Mouse (Mus musculus) thymus, postnatal 14 days (tissue): ENCODE results near the gene Nr6a1.

Source experiments
- DNase-seq: peaks from one replicate; pipeline ENCODE4 v3.0.0; 2021

Nr6a1 gene

DNA sequence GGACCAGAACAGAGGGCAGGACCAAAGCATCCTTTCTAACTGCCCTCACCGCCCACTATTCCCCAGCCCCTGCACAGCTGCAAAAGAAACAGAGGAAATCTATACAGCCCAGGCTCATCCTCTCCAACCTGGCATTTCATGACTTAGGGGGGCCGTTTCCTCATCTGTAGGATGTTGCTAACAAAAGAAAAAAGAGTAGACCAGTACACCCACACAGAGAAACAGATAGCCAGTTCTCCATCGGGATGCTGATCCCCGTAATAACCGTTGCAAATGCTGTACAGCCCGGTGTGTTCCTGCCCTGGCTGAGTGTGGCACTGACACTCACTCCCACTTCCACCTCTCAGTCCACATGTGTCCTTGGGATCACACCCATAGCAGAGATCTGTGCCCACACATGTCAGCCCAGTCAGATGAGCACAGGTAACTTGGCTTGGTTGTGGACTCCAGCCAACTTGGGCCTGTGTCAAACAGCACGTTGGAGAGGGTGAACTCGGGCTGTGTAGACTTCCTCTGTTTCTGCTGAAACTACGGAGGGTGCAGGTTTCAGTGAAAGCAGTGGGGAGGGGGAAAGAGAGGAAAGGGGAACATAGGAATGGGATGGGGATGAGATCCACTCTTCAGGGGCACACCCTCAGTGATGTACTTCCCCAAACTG, 9.4 kb upstream of the Nr6a1 start:
- no peak for DNase-seq

DNA sequence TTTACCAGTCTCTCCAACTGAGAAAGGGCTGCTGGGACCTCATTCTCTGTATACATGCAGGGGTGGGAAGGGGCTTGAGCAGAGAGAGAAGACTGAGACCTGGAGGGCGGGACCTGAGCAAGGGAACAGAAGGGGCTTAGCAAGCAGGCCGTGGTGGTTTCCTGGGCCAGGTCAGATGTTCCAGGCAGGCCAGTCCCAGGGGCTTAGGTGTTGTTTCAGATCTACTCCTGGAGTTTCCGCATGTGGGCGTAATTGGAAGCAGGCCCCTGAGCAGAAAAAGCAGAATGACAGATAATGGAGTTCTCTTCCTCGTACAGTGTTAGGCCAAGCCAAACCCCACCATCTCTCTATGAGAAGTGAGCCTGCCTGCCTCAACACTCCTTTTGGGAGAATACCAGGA, 7.4 kb upstream of the Nr6a1 start:
- no peak for DNase-seq

GRCm38 (mm10) chr2:38933931-38934330, 6.4 kb upstream of the Nr6a1 start:
- DNase-seq, result no peak

DNA sequence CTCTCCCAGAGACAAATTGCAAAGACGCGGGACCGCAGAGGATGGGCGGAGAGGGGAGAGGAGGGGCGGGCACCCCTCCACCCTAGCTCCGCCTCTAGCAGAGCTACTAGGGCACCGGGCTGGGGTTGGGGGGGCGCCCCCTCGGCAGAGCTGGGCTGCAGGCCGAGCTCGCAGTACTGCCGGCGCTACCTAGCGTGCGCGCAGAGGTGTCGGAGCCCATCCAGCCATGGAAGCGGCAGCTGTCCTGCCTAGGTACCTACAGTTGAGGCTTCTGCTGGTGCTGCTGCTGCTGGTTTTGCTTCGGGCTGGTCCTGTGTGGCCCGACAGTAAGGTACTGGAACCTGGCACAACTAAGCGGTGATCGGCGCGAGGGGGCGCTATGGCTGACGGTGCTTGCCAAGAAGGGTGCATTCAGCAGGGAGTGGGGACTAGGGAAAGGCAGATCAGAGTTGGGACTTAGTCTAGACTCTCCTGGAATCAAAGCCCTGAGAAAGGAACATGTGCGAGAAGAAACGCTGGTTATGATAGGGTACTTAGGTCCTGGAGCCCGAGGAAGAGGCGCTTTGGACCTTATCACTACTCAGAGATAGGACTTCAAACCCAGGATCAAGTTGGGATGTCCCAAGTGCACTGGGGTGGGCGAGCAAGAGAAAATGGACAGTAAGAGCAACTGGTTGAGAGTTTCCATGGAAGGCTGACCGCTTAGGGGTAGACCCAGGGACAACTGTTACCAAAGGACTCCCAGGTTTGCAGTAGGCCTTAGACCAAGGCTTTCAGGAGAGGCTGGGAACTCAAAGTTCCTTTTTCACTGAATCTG, 4.6 kb upstream of the Nr6a1 start, which contains the start of gene Olfml2a:
Olfml2a (plus strand) TSS at position 128 of the 817 bp plus-strand sequence.
- peak; percentile 86 for DNase-seq

DNA sequence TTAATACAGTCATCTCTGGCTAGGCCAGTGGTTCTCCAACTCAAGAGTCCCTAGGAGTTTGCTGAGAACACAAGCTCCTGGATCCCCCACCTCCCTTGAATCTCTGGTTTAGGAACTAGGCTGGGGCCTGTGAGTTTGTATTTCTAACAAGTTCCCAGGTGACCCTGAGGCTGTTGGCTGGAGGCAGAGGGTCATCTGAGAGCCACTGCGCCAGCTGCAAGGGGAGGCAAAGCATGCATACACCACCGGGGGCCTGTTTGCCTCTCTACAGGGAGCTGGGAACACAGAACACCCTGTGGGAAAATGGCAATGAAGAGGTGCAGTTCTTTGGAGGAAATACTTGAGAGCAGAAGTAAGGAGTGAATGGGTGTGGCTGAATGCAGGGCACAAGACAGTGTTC, 2.8 kb upstream of the Nr6a1 start:
- no peak for DNase-seq

DNA sequence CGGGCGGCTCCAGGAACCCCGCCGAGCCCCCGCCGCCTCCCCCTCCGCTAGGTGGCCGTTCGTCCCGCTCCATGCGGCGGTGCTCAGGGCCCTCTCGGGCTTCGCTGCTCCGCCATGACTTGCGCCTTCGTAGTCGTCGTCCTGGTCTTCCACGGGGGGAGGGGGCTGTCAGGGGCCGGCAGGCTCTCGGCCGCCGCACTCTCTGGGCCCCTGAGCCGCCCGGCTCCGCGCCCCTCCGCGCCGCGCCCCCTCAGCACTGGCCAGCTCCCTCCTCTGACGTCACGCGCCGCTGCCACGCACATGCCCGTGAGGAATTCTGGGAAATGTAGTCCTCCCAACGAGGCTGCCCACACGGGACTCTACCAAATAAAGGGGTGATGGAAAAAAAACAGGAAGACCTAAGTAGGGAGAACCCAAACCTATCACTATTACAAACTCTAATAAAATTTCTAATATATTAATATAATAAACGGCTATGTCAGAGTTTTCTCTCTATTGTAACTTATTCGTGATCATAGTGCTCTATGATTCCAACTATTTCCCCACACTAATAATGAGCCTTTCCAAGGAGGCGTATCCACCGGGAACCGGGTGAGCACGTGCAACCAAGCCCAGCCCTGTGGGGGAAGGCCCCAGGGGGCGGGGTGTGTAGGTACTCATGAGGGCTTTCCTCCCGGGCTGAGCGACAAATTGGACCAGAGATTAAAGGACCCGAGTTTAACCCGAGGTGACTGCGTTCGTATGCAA, 1.2 kb downstream of the Nr6a1 start:
- DNase-seq, result peak; percentile 95

GRCm38 (mm10) chr2:38925171-38926080, 2.1 kb downstream of the Nr6a1 start:
- peak; percentile 38 for DNase-seq

GRCm38 (mm10) chr2:38924571-38924970, 2.9 kb downstream of the Nr6a1 start:
- DNase-seq, result no peak

DNA sequence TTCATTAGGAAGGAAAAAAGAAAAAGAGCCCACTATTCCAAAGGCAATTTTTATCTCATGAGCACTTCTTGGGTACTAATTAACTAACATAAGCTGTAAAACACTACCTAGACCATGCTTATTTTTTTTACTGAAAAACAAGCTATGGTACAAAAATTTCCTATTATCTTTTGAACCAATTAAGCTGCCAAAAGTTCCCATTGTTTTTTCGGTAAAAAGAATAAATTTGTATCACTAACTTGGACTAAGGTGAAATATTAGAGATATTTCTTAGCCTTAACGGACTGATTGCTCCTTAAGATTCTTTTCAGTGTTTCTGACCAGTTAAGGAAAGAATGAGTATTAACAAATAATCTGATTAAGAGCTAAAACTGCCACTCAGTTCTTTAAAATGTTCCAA, 3.6 kb downstream of the Nr6a1 start:
- DNase-seq, result no peak

GRCm38 (mm10) chr2:38923471-38923870, 4.0 kb downstream of the Nr6a1 start:
- DNase-seq, result no peak

- no peak for DNase-seq
Observed at GRCm38 (mm10) chr2:38921374-38921773, 6.1 kb downstream of the Nr6a1 start.

- DNase-seq, result no peak
Observed at GRCm38 (mm10) chr2:38916947-38917691, 10.4 kb downstream of the Nr6a1 start.

DNA sequence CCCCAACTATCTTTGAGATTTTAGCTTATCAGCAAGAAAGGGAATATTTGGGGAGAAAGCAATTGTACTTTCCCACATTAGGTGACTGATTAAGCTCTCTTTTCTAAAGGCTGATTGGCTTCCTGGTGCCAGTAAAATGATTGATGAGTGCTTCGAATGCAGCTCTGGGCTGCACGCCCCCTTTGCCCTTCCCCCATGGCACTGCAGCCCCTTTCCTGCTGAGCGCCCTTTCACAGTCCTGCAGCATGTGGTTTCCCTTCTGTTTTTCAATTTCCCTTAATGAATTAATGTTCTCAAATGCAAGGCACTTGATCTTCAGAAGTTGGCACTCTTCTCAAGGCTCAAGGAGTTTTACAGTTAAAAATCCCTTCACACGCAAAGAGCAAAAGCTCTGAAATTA, 12.5 kb downstream of the Nr6a1 start:
- DNase-seq, result no peak

DNA sequence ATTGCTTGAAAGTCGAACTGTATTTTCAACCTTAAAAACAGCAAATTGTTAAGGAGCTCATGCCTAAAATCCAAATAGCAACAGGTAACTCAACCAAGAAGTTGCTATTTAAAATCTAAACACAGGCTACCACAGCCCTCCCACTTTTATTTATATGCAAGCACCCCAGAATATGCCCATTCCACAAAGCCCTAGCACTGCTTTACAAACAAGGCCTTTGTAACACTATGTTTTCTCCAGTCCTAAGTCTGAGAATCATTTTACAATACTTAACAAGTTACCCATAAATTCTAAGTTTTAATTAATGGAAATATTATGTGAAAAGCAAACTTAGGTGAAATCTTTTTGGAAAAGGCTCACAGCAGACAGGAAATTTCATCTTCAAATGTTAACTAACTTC, 13.0 kb downstream of the Nr6a1 start:
- no peak for DNase-seq

DNA sequence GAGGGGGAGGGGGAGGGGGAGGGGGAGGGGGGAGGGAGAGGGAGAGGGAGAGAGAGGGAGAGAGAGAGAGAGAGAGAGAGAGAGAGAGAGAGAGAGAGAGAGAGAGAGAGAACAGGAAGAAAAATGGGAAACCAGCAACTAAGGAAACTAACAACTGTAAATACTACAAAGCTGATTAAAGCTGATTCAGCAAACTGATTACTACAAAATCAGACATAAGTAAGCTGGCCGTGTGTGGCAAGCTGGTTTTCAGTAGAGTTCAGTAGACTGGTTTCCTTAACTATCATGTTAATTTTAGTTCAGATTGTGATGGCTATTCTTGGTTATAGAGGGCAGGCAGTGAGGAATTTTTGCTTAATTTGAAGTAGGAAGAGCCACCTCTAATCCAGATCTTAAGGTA, 18.9 kb downstream of the Nr6a1 start:
- no peak for DNase-seq

- DNase-seq, result no peak
Observed at GRCm38 (mm10) chr2:38906097-38906496, 21.4 kb downstream of the Nr6a1 start.

- DNase-seq, result no peak
Observed at GRCm38 (mm10) chr2:38904290-38904689, 23.2 kb downstream of the Nr6a1 start.

DNA sequence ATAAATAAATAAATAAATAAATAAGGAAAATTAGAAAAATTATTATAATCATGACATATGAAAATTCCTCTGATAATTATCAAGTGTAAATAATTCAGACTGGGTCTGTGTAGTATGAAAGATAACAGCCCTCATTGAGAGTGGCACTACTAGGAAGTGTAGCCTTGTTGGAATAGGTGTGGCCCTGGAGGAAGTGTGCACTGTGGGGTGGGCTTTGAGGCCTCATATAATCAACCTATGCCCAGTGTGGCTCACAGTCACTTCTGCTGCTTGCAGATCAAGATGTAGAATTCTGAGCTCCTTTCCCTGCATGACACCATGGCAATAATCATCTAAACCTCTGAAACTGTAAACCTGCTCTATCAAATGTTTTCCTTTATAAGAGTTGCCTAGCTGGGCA, 24.6 kb downstream of the Nr6a1 start:
- DNase-seq, result no peak

GRCm38 (mm10) chr2:38880907-38881672, 46.4 kb downstream of the Nr6a1 start:
- DNase-seq, result no peak

DNA sequence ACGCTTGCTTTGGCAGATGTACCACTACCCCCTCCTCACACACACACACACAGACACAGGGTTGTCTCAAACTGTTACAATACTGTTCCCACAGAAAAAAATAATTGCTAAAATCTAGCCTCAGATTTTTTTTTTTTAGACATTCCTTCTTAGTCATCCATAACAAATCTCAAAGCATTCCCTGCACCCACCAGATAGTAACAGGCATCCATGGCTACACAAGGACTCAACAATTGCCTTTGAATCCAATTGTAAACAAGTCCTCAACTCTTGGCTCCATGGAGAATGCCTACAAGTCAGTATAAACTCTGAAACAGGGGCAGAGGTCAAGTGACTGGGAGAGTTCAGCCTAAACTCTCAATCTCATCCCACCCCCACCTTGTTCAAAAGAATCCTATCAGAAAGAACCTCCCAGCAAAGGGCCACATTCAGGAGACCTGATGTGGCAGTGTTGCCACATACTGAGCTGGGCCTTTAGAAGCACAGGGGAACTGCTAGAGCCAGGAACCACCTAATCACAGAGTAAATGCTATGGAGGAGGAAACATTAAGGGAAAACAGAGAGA, 52.9 kb downstream of the Nr6a1 start:
- no peak for DNase-seq

GRCm38 (mm10) chr2:38872730-38873129, 54.8 kb downstream of the Nr6a1 start:
- no peak for DNase-seq
